Mouse (Mus musculus): ENCODE results near the gene Pawr. TPM values are rescaled to one million over a fixed set of nuclear protein-coding genes. Genes with fewer than 3 reads are reported as not detected.
A peak's percentile ranks its signal among the peaks of the same experiment; 100 is the strongest.
"Not testable (repeated sequence)": the region's sequence is repeated elsewhere in the genome, so short reads cannot be mapped to it uniquely, and the experiment has no call there.

Gene Pawr
- polyA plus RNA-seq, 1 experiment from 2014 or later = 10.6 TPM

DNA sequence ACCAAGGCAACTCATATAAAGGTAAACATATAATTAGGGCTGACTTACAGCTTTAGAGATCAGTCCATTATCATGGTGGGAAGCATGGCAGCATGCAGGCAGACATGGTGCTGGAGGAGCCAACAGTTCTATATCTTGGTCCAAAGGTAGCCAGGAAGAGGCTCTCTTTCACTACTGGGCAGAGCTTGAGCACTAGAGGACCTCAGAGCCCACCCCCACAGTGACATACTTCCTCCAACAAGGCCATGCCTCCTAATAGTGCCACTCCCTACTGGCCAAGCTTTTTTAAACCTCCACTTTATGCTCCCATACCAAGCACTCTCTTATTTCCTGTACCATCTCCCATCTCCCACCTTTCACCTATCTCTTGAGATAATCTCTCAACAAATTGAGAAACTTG lies 11.8 kb downstream of the Pawr start:
- Histone ChIP-seq H3K9ac (no peak overlapping the region), H3K27me3 (no peaks in the 10 kb centered on the region), H3K36me3 (0 out of 2 replicates have a peak, but pooled peaks cover 2% of the 10 kb centered on the region), H3K4me1 (no peaks in the 10 kb centered on the region), H3K9me3 (replicated peaks) (no peaks in the 10 kb centered on the region), H3K4me3 (no peak overlapping the region), H3K27ac (no peak overlapping the region), H3K4me2 (replicated peaks) (no peak overlapping the region)
- no peak for ATAC-seq (ENCODE audit: low FRiP score)

DNA sequence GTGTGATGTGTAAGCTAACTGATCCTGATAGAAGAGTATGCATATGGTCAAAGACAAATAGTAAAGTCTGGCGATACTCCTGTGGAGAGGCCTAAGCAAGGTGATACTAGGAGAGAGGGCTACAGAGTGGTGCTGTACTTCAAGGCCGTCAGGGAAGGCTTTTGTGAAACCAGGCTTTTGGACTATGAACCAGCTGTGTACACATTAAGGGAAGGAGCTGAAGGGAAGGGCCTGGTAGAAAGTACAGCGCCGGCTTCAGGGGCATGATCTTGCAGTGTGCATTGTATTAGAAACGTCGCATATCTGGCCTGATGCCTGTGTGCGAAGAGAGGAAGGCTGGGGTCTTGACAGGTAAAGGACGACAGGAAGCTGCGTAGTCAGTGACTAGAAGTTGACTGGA lies 13.2 kb downstream of the Pawr start:
- H3K9ac ChIP-seq = no peak overlapping the region
- H3K4me3 ChIP-seq = no peak overlapping the region
- H3K36me3 ChIP-seq = 0 out of 2 replicates have a peak, but pooled peaks cover 2% of the 10 kb centered on the region
- H3K27ac ChIP-seq = no peak overlapping the region
- H3K27me3 ChIP-seq = no peaks in the 10 kb centered on the region
- no peak overlapping the region for H3K4me2 ChIP-seq (replicated peaks)
- no peaks in the 10 kb centered on the region for H3K9me3 ChIP-seq (replicated peaks)
- WGBS = 96% methylated on average over 9 of the region's 9 CpGs
- no peak for ATAC-seq (ENCODE audit: low FRiP score)
- H3K4me1 ChIP-seq = no peaks in the 10 kb centered on the region

DNA sequence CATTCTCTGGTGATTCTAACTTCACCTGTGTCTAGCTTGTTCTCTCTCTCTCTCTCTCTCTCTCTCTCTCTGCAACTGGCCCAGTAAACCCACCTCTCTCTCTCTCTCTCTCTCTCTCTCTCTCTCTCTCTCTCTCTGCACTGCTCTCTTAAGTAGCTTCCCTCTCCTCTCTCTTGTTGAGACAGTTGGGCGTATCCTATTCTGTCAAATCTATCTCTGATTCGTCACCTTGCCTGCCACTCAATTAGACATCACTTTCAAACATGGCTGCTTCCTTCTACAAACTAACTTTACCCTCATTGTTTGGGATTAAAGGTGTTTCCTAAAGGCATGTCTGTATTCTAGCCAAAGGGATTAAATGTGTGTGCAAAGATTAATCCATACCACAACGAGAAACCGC lies 14.4 kb downstream of the Pawr start:
- H3K27me3 ChIP-seq; H3K4me2 ChIP-seq (replicated peaks); H3K27ac ChIP-seq; H3K9ac ChIP-seq; ATAC-seq (ENCODE audit: low FRiP score); H3K36me3 ChIP-seq; H3K4me1 ChIP-seq; H3K4me3 ChIP-seq; H3K9me3 ChIP-seq (replicated peaks): not testable (repeated sequence)
- WGBS = 94% methylated on average over 4 of the region's 4 CpGs

DNA sequence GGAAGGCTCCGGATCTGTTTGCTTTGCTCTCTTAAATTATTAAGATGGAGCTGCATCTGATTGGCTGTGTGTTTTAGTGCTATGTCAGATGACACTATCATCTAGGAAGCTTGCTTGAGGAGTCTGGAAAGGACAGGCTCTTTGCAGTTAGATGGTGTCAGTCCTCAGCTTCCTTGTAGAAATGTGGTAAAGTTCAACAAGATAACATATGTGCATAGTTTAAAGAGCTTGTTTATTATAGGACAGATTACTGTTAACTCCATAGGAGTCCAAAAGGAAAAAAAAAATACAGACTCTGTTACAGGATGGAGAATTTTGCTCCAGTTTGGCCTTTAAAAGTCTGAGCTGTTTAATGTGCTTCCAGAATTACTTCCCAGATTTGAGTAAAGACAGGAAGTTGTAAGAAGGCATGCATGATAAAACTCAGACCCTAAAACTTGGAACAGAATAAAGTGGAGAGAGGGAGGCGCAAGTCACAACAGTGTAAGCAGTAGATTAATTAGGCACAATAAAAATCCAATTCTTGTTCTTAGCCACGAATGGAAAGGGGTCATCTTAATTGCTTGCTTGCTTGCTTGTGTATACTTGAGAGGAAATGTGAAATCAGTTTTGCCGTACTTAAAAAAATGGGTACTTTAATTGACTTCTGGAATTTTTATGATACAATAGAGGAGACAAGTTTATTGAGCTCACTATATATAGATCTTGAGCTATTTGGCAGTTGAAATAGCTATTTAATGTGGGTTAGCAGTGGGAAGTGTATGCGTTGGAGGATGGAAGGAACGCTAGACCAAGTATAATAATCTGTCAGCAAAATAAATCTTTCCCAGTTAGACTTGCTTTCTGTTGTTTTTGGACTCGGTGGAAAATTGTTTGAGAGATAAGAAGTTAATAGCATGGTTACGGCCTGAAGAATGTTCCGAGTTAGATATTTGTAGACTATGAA lies 18.5 kb downstream of the Pawr start:
- 89% methylated on average over 9 of the region's 9 CpGs for WGBS
- no peak for ATAC-seq (ENCODE audit: low FRiP score)
- H3K27ac ChIP-seq = no peak overlapping the region

DNA sequence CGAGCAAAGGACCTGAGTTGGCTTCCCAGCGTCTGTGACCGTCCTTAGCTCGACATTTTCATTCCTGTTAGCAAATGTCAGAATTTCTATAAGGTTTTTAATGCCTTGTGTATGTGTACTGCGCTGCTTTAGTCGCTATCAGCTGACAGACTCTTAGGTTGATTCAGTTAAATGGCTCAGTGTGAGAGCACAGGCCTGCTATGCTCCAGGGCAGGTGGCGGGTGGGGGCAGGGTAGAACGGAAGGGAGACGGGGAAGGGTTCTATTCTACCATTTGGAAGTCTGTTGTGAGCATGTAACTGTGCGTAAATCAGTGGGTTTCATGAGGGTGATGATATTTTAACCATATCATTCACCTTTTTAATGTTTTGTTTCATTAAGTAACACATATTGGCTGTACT lies 21.0 kb downstream of the Pawr start:
- no peaks in the 10 kb centered on the region for H3K36me3 ChIP-seq
- H3K27ac ChIP-seq = no peak overlapping the region
- H3K4me3 ChIP-seq = no peak overlapping the region
- H3K9me3 ChIP-seq (replicated peaks) = no peaks in the 10 kb centered on the region
- no peaks in the 10 kb centered on the region for H3K27me3 ChIP-seq
- peak; percentile 51; the same call in 1 of the 2 replicates for ATAC-seq (ENCODE audit: low FRiP score)
- no peak overlapping the region for H3K9ac ChIP-seq
- H3K4me1 ChIP-seq = no peaks in the 10 kb centered on the region; the same call in 1 of the 2 replicates
- WGBS = 84% methylated on average over 10 of the region's 10 CpGs
- no peak overlapping the region for H3K4me2 ChIP-seq (replicated peaks)

More for the DNA sequence above, 18.5 kb downstream of the Pawr start:
- H3K9me3 ChIP-seq (replicated peaks) = no peaks in the 10 kb centered on the region
- H3K4me2 ChIP-seq (replicated peaks) = no peak overlapping the region
- H3K9ac ChIP-seq = no peak overlapping the region
- no peaks in the 10 kb centered on the region for H3K27me3 ChIP-seq
- H3K4me3 ChIP-seq = no peak overlapping the region
- 0 out of 2 replicates have a peak, but pooled peaks cover 2% of the 10 kb centered on the region for H3K36me3 ChIP-seq
- H3K4me1 ChIP-seq = no peaks in the 10 kb centered on the region; the same call in 1 of the 2 replicates

DNA sequence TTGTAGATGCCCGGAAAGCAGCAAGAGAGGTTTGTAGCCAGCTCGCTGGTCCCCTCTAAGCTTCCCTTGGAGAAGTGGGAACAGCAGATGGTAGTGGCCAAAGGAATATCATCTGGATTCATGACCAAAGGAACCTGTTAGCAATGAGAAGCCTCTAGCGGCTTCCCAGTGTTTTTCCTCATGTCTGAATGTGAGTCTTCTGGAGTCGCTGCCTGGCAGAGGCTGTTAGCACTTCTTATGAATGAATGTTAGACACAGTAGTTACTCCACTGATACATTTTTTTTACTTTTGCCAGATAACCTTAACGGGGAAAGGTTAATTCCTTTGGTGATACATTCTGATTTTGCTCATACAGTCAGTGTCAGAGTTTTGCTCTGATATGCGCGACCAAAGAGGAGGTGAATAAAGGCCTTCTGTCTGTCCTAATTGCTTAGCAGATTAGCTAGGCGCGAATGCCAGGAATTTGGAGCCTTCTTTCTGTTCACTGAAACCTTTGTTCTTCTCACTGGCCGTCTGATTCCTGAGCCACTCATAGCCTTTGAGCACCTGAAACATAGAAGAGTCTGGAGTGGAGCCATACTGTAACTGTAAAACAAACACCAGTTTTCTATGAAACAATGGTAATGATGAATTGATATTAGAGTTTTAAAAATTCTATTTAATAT lies 22.9 kb downstream of the Pawr start:
- Histone ChIP-seq H3K4me2 (replicated peaks) (no peak overlapping the region), H3K27ac (no peak overlapping the region), H3K9ac (no peak overlapping the region), H3K36me3 (no peaks in the 10 kb centered on the region), H3K9me3 (replicated peaks) (no peaks in the 10 kb centered on the region), H3K27me3 (no peaks in the 10 kb centered on the region), H3K4me1 (no peaks in the 10 kb centered on the region; the same call in 1 of the 2 replicates), H3K4me3 (no peak overlapping the region)
- ATAC-seq (ENCODE audit: low FRiP score) = no peak
- WGBS = 45% methylated on average over 10 of the region's 10 CpGs

DNA sequence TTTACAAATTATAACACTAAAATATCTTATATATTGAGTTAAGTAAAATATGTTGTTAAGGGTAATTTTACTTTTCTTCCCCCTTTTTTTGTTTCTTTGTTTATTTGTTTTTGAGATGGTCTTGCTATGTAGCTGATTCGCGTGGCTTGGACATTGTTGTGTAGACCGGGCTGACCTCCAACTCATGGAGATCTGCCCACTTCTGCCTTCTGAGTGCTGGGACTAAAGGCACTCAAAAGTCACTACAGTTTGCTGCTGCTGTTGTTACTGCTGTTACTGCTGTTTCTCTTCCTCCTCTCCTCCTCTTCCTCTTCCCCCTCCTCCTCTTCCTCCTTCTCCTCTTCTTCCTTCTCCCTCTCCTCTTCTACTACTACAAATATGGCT lies 23.5 kb downstream of the Pawr start:
- H3K4me1 ChIP-seq = no peaks in the 10 kb centered on the region; the same call in 1 of the 2 replicates
- H3K9ac ChIP-seq = no peak overlapping the region
- H3K27ac ChIP-seq = no peak overlapping the region
- H3K9me3 ChIP-seq (replicated peaks) = no peaks in the 10 kb centered on the region
- 100% methylated on average over 3 of the region's 3 CpGs for WGBS
- H3K4me3 ChIP-seq = no peak overlapping the region
- no peaks in the 10 kb centered on the region for H3K27me3 ChIP-seq
- no peak overlapping the region for H3K4me2 ChIP-seq (replicated peaks)
- no peak for ATAC-seq (ENCODE audit: low FRiP score)
- no peaks in the 10 kb centered on the region for H3K36me3 ChIP-seq

DNA sequence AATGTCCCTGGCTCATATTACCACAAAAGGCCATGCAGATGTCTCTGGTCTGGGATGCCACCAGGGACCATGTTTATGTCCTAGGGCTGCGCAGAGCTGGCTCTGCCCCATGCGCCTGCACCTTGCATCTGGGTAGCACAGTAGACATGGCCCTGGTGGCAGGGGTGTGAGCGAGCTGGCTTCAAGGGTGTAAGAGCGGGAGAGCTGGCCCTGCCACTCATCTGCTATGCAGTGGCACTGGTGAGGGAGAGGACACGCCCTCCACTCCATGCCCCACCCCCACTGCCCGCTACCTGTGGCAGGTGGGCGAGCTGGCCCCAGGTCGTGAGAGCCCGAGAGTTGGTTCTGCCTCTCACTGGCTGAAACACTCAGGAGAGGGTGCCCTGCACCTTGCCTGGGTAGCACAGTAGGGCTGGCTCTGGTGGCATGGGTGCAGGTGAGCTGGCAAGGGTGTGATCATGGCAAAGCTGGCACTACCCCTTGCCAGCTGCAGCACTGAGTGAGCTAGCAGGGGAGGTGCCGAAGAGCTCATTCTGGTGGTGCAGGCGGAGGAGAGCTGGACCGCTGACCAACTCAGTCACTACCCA lies 24.8 kb downstream of the Pawr start:
- Histone ChIP-seq H3K4me2 (replicated peaks) (no peak overlapping the region), H3K9me3 (replicated peaks) (no peaks in the 10 kb centered on the region), H3K4me1 (no peaks in the 10 kb centered on the region; the same call in none of the 2 replicates), H3K9ac (no peak overlapping the region), H3K4me3 (no peak overlapping the region), H3K36me3 (no peaks in the 10 kb centered on the region), H3K27ac (no peak overlapping the region), H3K27me3 (no peaks in the 10 kb centered on the region)
- no peak for ATAC-seq (ENCODE audit: low FRiP score)
- WGBS = 96% methylated on average over 12 of the region's 12 CpGs

DNA sequence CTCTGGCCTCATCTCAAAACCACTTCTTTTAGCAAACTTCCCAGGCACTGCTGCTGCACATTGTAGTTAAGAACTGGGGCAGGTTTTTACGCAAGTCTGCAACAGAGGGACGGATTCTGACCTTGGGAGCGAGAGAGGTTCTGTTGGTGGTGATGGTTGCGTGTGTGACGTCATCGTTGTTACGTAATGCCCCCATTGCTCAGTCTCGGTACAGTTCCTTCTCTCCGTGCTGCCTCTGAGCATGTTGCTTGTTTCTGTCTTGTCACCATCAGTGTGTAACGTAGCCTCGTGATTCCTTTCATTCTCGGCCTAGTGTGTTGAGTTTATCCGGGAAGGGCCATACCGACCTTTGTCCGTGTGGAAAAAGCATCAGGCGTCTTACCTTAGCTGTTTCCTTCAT lies 28.1 kb downstream of the Pawr start:
- no peaks in the 10 kb centered on the region for H3K36me3 ChIP-seq
- H3K9ac ChIP-seq = no peak overlapping the region
- H3K9me3 ChIP-seq (replicated peaks) = no peaks in the 10 kb centered on the region
- no peak overlapping the region for H3K27ac ChIP-seq
- ATAC-seq (ENCODE audit: low FRiP score) = no peak
- WGBS = 85% methylated on average over 16 of the region's 16 CpGs
- no peaks in the 10 kb centered on the region for H3K27me3 ChIP-seq
- H3K4me1 ChIP-seq = peaks cover 6% of the 10 kb centered on the region
- H3K4me3 ChIP-seq = no peak overlapping the region
- H3K4me2 ChIP-seq (replicated peaks) = no peak overlapping the region

DNA sequence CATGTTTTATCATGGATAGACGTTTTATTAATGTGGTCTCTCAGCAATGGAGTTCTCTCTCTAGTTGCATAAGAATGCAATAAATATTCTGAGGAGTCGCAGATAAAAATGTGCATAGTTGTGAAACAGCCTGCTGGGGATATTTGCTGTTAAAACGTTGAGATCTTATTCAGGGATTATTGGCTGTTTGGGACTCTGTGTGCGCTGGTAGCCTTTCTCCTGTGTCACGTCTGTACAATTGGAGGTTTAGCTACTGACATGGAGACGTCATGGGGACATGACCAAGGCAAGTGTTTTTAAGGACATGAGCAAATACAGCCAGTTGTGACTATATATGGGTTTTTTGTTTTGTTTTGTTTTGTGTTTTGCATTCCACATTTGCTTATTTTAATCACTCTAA lies 28.9 kb downstream of the Pawr start:
- ATAC-seq (ENCODE audit: low FRiP score) = no peak
- Histone ChIP-seq H3K4me1 (peaks cover 6% of the 10 kb centered on the region), H3K27ac (no peak overlapping the region), H3K27me3 (no peaks in the 10 kb centered on the region), H3K36me3 (no peaks in the 10 kb centered on the region), H3K4me3 (no peak overlapping the region), H3K4me2 (replicated peaks) (no peak overlapping the region), H3K9me3 (replicated peaks) (0 out of 2 replicates have a peak, but pooled peaks cover 4% of the 10 kb centered on the region), H3K9ac (no peak overlapping the region)
- 66% methylated on average over 6 of the region's 6 CpGs for WGBS

DNA sequence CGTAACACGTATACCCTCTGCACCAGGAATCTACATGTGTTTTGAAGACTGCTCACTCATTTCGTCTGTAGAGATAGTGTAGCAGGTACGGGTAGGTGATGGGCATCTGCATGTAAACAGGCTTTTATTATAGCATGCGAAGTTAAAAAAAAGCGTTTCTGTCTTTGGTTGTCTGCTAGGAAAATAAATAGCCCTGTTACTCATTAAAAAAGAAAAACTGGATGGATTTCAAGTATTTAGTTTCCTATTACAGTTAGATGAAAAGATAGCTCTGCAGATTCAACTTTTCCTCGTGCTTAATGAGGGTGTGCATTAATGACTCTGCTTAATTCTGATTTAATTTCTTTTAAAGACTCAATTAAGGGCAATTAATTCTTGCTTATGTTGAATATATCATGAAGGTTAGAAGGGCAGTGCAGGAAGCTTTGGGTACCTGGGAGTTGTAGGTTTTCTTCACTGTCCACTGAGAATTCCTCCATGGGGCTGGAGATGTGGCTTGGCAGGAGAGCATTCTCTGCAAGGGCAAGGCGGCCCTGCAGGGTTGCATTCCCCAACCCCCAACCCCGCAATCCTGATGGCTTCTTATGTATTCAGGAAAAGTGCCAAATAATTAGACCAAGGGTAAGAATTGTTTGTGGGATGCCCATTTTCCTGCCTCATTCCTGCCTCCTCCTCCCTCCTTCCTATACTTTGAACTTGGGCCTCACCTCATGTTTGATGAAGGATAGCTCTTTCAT lies 29.7 kb downstream of the Pawr start:
- no peak overlapping the region for H3K4me2 ChIP-seq (replicated peaks)
- H3K4me3 ChIP-seq = no peak overlapping the region
- H3K27me3 ChIP-seq = no peaks in the 10 kb centered on the region
- no peak for ATAC-seq (ENCODE audit: low FRiP score)
- H3K9me3 ChIP-seq (replicated peaks) = 0 out of 2 replicates have a peak, but pooled peaks cover 4% of the 10 kb centered on the region
- 71% methylated on average over 9 of the region's 9 CpGs for WGBS
- no peak overlapping the region for H3K9ac ChIP-seq
- no peak overlapping the region for H3K27ac ChIP-seq
- no peaks in the 10 kb centered on the region for H3K36me3 ChIP-seq
- peaks cover 6% of the 10 kb centered on the region for H3K4me1 ChIP-seq

DNA sequence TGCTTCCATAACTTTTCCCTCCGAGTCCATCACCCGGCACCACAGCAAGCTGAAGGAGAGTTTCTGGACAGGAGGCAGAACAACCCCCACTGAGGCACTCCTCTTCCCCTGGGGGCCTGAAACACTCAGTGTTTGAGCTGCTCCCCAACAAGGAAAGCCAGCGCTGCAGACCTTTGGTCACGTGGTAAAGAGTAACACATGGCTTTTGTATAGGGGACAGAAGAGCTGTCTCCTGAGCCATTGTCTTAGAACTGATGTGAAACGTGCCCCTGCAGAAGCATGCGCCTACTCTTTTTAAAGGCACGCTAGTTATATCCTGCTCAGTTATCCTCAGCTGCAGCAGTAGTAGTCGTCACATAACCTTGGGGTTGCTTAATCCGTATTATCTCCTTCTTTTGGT lies 32.0 kb downstream of the Pawr start:
- H3K4me3 ChIP-seq = no peak overlapping the region
- H3K36me3 ChIP-seq = no peaks in the 10 kb centered on the region
- H3K27ac ChIP-seq = no peak overlapping the region
- peak; percentile 72 for ATAC-seq (ENCODE audit: low FRiP score)
- 0 out of 2 replicates have a peak, but pooled peaks cover 4% of the 10 kb centered on the region for H3K9me3 ChIP-seq (replicated peaks)
- peak overlapping the region; percentile 8; the same call in 1 of the 2 replicates for H3K4me2 ChIP-seq (replicated peaks)
- WGBS = 30% methylated on average over 9 of the region's 9 CpGs
- peaks cover 6% of the 10 kb centered on the region for H3K4me1 ChIP-seq
- H3K27me3 ChIP-seq = no peaks in the 10 kb centered on the region
- no peak overlapping the region for H3K9ac ChIP-seq
